Mouse (Mus musculus): ENCODE results near the gene Fancb. TPM values are rescaled to one million over a fixed set of nuclear protein-coding genes. Genes with fewer than 3 reads are reported as not detected.

The Fancb gene
- total RNA-seq (2021) = under 1 TPM; 0.37 to 0.82 TPM
- long read RNA-seq, experiment 1, partial matches to known transcripts = 0 of 1 reads
- long read RNA-seq, experiment 1, other reads (novel, unspliced or antisense) = 0 of 1 reads
- long read RNA-seq, experiment 2 = 0 reads

DNA sequence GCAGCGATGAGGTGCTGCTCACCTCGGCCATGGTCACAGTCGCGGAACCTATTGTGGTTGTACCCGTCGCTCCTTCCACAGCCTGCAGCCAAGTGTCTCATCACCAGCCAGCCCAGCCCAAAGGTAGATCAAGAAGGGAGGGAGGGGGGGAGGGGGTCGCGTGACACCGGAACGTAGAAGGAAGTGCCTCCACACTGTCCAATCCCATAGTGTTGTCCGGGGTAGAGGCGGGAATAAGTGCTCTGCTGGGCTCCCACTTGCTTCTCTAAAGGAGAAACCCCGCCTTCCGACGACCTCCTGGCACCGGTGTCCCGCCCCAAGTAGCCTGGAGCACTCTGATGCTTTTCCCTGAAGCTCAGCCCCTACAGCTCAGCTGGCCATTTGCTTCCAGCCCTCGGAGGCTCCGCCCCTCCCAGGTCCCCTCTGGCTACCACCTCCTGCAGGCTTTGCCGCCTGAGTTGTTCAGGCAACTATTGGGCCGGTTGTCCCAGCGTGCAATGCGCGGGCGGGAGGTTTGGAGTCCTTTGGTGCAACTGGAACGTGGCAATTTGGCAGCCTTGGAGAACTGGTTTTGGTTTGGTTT, at the start of gene Fancb, which contains the start of gene Mospd2:
Gene Fancb, plus strand, starts transcription at position 400 of the 583 bp plus-strand sequence.
Gene Mospd2, minus strand, starts transcription at position 183 of the 583 bp plus-strand sequence.
- peak; percentile 86 to 97 for DNase-seq

DNA sequence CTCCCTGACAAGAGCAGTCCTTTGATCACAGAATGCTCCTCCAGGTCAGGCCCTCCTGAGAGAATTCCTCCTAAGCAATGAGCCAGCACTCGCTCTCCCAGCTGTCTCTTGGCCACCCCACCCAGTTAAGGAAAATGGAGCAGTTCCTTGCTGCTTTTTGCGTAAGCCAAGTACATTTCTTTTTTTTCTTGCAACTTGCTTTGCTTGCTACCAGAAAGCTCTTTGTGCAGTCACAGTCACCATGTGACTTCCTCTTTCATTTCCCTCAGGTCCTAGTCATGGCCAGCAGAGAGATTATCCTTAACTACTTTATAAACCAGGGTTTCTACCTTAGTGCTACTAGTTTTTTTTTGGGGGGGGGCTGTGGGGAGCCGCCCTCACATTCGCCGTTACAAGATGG, 38.9 kb upstream of the Fancb start:
- peak in 1 of 2 experiments; percentile 26 for DNase-seq

DNA sequence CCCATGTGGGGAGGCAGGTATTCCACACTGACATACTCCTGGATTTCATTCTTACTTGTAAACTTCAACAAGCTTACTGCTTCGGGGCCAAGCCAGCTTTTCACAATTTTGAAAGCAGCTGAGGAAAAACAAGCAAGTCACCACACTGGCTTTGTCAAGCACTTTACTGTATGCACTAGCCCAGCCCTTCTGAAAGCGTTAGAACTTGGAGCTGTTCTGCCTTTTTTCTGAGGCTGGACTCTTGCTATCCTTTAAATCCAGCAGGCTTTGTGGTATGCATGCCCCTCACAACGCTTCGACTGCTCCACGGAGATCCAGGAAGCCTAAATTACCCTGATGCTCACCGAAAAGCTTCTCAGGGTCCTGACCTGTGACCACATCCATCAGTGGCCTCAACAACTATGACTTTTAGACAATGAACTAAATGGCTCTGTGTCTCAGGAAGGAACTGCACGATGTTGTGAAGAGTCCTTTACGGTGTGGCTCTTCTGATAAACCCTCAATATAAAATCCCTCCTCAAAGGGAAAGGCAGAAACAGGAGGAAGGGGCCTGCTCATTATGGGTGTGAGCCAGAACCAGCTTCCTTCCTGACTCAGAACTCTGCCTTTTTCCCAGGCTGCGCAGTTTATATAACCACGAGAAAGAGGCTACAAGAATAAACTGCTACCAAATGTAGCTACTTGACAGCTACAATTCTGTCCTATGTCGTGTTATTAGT, 28.4 kb upstream of the Fancb start:
- peak; percentile 18 to 59 for DNase-seq

DNA sequence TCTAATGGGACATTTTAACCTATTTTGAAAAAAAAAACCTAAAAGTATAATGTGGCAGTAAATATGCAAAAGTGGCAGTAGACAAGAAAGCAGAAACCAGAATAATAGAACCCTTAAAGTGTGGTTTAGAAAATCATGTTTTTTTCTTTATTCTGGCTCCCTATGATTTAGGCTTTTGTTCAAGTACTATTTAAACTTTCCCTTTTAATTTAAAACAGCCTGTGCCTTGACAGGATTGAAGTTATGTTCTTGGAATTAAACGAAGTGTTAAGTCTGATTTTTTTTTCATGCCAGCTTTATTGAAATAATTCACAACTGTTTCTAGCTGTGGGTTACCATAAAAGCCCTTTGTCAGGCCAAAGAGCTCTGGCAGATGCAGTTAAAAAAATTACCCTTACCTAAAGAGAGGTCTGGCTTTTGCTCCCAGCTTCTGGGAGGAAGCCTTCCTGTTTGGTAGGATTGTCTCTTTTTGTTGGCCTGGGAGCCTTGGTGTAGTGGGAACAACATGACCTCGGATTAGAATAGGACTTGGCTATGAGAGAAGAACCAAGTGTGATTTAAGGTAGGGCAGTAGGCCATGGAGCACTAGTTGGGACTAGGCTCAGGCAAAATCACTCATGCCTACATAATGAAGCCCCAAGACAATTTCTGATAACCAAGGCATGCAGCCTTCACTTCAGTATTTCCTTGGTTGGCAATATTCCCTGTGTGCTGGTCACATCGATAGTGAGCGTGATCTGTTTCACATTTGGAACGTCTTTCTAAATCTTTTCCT, 27.6 kb upstream of the Fancb start:
- peak; percentile 35 to 69 for DNase-seq

DNA sequence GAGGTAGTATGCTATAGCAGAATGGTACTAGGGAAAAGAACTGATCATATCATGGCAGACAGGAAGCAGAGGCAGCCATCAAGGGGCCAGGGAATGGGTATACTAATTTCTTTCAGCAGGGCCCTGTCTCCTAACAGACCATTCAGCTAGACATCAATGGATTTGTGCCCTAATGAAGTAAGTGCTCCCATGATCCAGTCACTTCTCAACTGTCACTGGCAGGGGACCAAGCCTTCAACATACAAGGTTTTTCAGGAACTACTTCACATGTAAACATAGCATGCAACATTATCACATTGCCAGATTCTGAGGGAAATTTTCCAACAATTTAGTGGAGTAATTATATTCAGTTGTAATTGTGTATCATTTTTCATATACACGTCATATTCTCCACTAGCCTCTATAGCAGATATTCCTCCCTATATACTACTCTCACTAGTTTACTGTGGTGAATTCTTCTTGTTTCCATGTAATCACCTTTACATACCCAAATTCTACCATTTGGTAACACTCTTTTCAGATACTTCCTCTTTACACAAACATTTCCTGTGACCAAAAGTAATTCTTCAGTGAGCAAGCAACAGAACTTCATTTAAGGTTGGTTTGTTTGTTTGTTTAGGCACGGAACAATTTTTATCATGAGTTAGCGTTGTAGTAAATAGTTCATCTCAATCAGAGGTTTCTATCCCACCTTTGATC, 14.5 kb upstream of the Fancb start:
- no peak for DNase-seq

DNA sequence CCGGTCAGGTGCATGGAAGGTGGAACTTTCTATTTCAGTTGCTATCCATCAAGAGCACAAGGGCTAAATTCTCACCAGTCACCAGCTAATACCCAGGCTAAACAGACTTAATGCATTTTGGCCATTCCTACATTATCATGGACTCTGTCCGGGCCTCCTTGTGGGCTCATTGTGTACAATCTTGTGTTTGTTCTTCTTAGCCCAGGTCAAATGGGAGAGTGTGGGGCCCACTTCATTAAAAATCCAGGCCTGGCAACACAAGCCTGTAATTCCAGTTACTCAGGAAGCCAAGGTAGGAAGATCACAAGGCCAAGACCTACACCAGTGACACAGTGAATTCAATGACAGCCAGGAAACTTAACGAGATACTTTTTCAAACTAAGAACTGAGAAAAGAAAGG, 9.2 kb upstream of the Fancb start:
- no peak for DNase-seq

DNA sequence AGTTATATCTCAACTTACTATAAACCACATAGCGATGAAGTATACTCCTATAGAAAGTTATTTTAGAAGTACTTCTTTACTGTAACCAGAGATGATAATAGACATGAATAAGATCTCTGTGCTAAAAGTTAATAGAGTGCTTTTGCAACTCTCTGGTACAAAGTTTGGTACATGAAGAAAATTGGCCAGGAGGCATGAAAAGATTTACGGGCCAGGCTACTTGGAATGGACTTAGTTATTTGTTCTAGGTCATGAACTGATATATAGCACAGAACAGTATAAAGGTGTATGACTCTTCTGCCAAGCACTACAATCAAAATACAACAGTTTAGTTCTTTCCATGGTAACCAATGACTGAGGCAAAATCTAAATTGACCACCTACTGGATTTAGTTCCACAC, 1.5 kb upstream of the Fancb start:
- DNase-seq = no peak

DNA sequence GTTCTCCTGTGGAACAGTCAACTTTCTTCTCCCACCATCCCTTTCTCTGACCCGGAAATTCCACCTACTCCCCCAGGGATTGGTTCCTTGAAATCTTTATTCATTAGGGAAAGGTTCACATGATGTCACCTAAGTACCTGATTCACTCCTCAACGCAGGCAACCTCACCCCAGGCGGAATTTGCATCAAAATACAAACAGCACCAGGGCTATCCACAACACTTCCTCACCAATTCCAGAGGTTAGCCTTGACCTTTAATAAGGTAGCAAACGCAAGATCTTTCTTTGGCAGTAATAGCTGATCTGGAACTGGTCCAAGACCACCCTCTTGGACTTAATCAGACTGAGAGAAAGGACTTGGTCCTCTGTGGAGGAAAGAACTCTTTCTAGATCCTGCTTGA, 22.7 kb downstream of the Fancb start:
- peak; percentile 7 to 29 for DNase-seq

DNA sequence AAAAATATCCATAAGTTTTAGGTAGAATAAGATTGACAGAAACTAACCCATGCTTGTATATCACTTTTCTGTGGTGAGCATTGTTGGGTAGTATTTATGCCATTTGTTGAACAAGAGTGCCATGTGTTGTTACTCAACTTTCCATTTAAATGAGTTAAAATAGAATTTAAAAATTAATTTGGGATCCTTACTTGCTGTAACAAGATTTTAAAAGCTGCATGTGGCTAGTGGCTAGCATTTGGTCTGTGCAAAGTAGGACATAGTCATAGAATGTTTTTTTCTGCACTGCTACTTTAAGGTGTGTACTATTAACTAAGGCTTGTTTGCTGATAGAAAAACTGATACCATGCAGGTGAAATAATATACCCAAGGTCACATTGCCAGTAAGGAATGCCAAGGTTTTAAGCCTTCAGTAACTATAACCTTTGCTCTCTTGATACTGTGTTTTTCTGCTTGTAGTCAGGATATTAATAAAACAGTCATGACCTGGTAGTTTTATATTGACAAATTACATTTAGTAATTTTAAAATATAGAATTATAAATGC, 24.5 kb downstream of the Fancb start, which contains the start of gene Gm17604:
Gene Gm17604, minus strand, starts transcription at position 51 of the 546 bp plus-strand sequence.
- DNase-seq = no peak

Other genes starting within 250 kb of the Fancb start
- 10 to 100 TPM; 11.2 to 13.0 TPM for gene Mospd2, start 217 bp upstream of the Fancb start, total RNA-seq (2021)
- not detected for gene Gm17604, start 24.2 kb downstream of the Fancb start, total RNA-seq (2021)